Mouse (Mus musculus): ENCODE data around the gene 1700021F07Rik.

Gene 1700021F07Rik

DNA sequence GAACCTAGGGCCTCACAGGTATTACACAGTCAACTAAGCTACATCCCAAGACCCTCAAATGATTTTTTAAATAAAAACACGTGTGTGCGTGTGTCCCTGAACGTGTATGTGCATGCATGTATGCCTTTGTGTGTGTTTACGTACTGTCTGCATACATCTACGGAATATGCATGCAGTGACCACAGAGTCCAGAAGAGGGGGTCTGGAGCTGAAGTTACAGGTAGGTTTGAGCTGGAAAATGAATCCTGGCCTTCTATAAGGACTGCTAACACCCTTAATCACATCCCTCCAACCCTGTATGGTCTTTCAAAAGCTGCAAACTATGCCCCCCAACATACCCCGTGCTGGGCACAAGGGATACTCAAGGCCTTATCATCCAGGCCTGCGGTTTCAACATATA lies 41.0 kb downstream of the 1700021F07Rik start:
- DNase-seq (ENCODE audit: low spot score in 2 of 2), result peak in 1 of 2 experiments; percentile 32

- DNase-seq (ENCODE audit: low spot score in 2 of 2), result no peak
Observed at GRCm38 (mm10) chr2:173564179-173564578, 41.8 kb downstream of the 1700021F07Rik start.
